In genomic region chr5:140980783-140981182, GRCm38 (mm10) we compare ENCODE assay signal across 19 mouse cellular contexts. TPM values are rescaled to one million over a fixed set of nuclear protein-coding genes. Genes with fewer than 3 reads are reported as not detected.
"Had no signal": no experiment of that assay in that cellular context is flagged by ENCODE, and none has a peak within 500 bp of the region (broad histone marks: within the 10 kb centered on the region; RNA-seq: fewer than 3 reads in every experiment).

No protein-coding gene starts in this region.

- H3K4me2 ChIP-seq: liver, embryonic 15.5 days; lung, embryonic 15.5 days; midbrain, embryonic 12.5 days; midbrain, embryonic 15.5 days; neural tube, embryonic 13.5 days; neural tube, embryonic 15.5 days had no signal

- H3K4me1 ChIP-seq: liver, embryonic 15.5 days; lung, embryonic 15.5 days; midbrain, embryonic 12.5 days; midbrain, embryonic 15.5 days; neural tube, embryonic 13.5 days; neural tube, embryonic 15.5 days had no signal

- H3K36me3 ChIP-seq: liver, embryonic 15.5 days; lung, embryonic 15.5 days; midbrain, embryonic 10.5 days; midbrain, embryonic 12.5 days; midbrain, embryonic 15.5 days; neural tube, embryonic 13.5 days; neural tube, embryonic 15.5 days had no signal

- H3K27me3 ChIP-seq: liver, embryonic 15.5 days; lung, embryonic 15.5 days; midbrain, embryonic 12.5 days; midbrain, embryonic 15.5 days; neural tube, embryonic 13.5 days; neural tube, embryonic 15.5 days had no signal

- H3K9me3 ChIP-seq: liver, embryonic 15.5 days; lung, embryonic 15.5 days; midbrain, embryonic 15.5 days; neural tube, embryonic 13.5 days; neural tube, embryonic 15.5 days had no signal

- ATAC-seq: liver, postnatal 0 days; lung, postnatal 0 days; midbrain, embryonic 15.5 days had no signal

- H3K4me3 ChIP-seq: liver, embryonic 15.5 days; lung, embryonic 15.5 days; midbrain, embryonic 10.5 days; midbrain, embryonic 12.5 days; midbrain, embryonic 15.5 days; myocyte; neural tube, embryonic 13.5 days; neural tube, embryonic 15.5 days had no signal

- DNase-seq: liver, postnatal 0 days; lung, adult 2 months; lung, postnatal 14 days; retina, postnatal 1 day; right cerebral cortex, adult 18-20 months; right cerebral cortex, postnatal 25 days; right cerebral cortex, postnatal 4 days; thymus, adult 18-20 months had no signal

- H3K27ac ChIP-seq: liver, embryonic 15.5 days; lung, embryonic 15.5 days; macrophage; midbrain, embryonic 10.5 days; midbrain, embryonic 12.5 days; midbrain, embryonic 15.5 days; neural tube, embryonic 13.5 days; neural tube, embryonic 15.5 days had no signal

- H3K9ac ChIP-seq: liver, embryonic 15.5 days; liver, postnatal 0 days; lung, embryonic 15.5 days; midbrain, embryonic 12.5 days; midbrain, embryonic 15.5 days; neural tube, embryonic 13.5 days; neural tube, embryonic 15.5 days had no signal

RNA-seq across cellular contexts. Expression of gene Card11, which starts 19.6 kb away (rescaled TPM):
- total RNA-seq: midbrain, postnatal 0 days had no signal
